Mouse (Mus musculus) heart, adult 2 months (tissue): ENCODE measurements around the gene Ccdc190.

Source experiments
- CTCF ChIP-seq: fragments of 200-600 bp; IDR thresholded peaks from 2 replicates; pipeline ENCODE4 v1.8.1; 2022; ENCODE audit warnings: antibody characterized with exemption, mild to moderate bottlenecking, moderate library complexity
- EP300 ChIP-seq: fragments of 200-500 bp; IDR thresholded peaks from 2 replicates; pipeline ENCODE4 v1.6.1; 2011; ENCODE audit warnings: low read depth, low read length, control low read depth; ENCODE audit not compliant: insufficient read depth
- POLR2A ChIP-seq: fragments of 200-500 bp; IDR thresholded peaks from 2 replicates; pipeline ENCODE4 v1.6.1; 2011; ENCODE audit warnings: mild to moderate bottlenecking, low read depth, low read length, control low read depth; ENCODE audit not compliant: insufficient read depth

DNA sequence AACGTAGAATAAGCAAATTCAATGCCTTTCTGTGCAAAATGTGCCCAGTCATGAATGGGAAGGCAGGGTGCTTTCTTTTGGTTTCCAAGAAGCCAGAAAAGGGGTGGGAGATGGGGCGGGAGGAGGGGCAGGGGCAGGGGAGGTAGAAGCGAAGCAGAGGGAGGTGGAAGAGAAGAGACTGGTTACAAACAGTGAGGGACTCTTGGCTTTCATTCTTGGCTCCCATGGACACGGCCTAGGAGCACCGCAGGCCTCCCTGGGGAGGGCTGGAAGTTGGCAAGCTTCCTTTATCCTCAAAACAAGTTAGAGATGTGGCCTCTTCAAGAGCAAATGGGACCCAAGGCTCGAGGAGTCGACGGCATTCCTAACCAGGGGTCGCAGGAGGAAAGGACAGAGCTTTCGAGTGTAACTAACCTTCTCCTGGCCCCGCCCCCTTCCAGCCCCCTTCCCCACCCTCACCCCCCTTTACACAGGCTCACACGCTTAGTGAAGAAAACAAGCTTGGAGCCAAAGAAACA, at the start of gene Ccdc190:
- no peak for TF ChIP-seq CTCF
- no peak for TF ChIP-seq POLR2A
- TF ChIP-seq EP300 = no peak
